Mouse (Mus musculus): ENCODE results near the gene Anapc1.

DNA sequence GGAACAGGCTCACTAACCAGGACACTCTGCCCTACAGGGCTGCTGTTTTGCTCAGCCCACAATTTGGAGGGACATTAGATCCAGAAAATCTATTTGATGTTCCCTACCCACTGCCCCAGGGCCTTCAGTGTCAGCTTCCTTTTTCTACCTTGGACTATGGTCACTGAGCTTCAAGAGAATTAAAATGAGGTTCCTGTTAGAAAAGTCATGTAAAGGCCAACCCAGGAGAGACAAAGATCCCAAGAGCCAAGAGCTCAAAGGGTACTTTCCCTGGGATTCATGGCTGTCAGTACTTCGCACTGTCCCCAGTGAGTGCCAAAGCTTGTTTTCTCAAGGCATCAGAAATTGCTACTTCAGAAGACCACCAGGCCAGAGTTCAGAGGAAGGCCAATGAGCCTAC lies 28.8 kb upstream of the Anapc1 start:
- TF ChIP-seq ZMIZ1 (IDR thresholded peaks at IDR 0.05; ENCODE audit: low read depth, low read length): no peak
- no peak for TF ChIP-seq EP300 (IDR thresholded peaks at IDR 0.05; ENCODE audit: low read depth in 1 of 2, low read length in 2 of 2)
- TF ChIP-seq POLR2A (IDR thresholded peaks at IDR 0.05; ENCODE audit: control insufficient read depth in 1 of 2, insufficient read depth in 1 of 2, low read depth in 1 of 2, low read length in 2 of 2, poor library complexity in 1 of 2): no peak
- TF ChIP-seq POLR2AphosphoS5 (IDR thresholded peaks at IDR 0.05; ENCODE audit: borderline replicate concordance, low read depth, low read length): no peak

Measured in MEL (cell line).